Mouse (Mus musculus) intestine, embryonic 14.5 days (tissue): ENCODE measurements around the gene Ly75. TPM values are rescaled to one million over a fixed set of nuclear protein-coding genes. Genes with fewer than 3 reads are reported as not detected.
A peak's percentile ranks its signal among the peaks of the same experiment; 100 is the strongest.

ENCODE experiments used
- ATAC-seq: fragments of 200-750 bp; cut with Nextera tagmentation; replicated peaks from 2 replicates; pipeline ENCODE4 v1.8.0; 2017; ENCODE audit warnings: low read depth, moderate number of reproducible peaks, moderate TSS enrichment, moderate library complexity; ENCODE audit not compliant: low FRiP score, low TSS enrichment
- DNase-seq: peaks from one replicate; pipeline ENCODE4 v3.0.0-alpha.2; 2018; ENCODE audit warnings: low spot score
- H3K27ac ChIP-seq: fragments of 300-500 bp; sonication (generic); 2 replicates; pipeline ENCODE4 v1.5.1; 2014; ENCODE audit warnings: low read depth, mild to moderate bottlenecking, control low read depth
- H3K27me3 ChIP-seq: fragments of 300-500 bp; sonication (generic); replicated peaks from 2 replicates; pipeline ENCODE4 v1.6.1; 2014; ENCODE audit warnings: low read length, control low read depth; ENCODE audit not compliant: control insufficient read depth, insufficient read depth
- H3K36me3 ChIP-seq: fragments of 300-500 bp; sonication (generic); 2 replicates; pipeline ENCODE4 v1.6.1; 2014; ENCODE audit warnings: low read length, control low read depth; ENCODE audit not compliant: control insufficient read depth, insufficient read depth
- H3K4me1 ChIP-seq: fragments of 300-500 bp; sonication (generic); replicated peaks from 2 replicates; pipeline ENCODE4 v1.6.1; 2014; ENCODE audit warnings: low read length, control low read depth, mixed read lengths; ENCODE audit not compliant: control insufficient read depth, insufficient read depth
- H3K4me2 ChIP-seq: fragments of 300-500 bp; sonication (generic); 2 replicates; pipeline ENCODE4 v1.6.1; 2014; ENCODE audit warnings: low read length
- H3K4me3 ChIP-seq: fragments of 300-500 bp; sonication (generic); 2 replicates; pipeline ENCODE4 v1.5.1; 2014; ENCODE audit warnings: low read depth, low read length, control low read depth, mixed read lengths
- H3K9ac ChIP-seq: fragments of 300-500 bp; sonication (generic); 2 replicates; pipeline ENCODE4 v1.6.1; 2014; ENCODE audit warnings: mild to moderate bottlenecking, low read length
- H3K9me3 ChIP-seq: fragments of 300-500 bp; sonication (generic); 2 replicates; pipeline ENCODE4 v1.6.1; 2016; ENCODE audit warnings: low read length, control low read depth; ENCODE audit not compliant: control insufficient read depth
- WGBS: fragments of 180-500 bp; shearing (Covaris S2); extraction: QIAGEN DNeasy Blood & Tissue Kit; methylation state at CpG from one replicate; pipeline ENCODE4 v1.1.7; 2014; 5-methylcytosine and 5-hydroxymethylcytosine counted together
- polyA plus RNA-seq: library from polyadenylated mRNA; unstranded; fragments of >200 nt; fragmentation: Nextera tagmentation; extraction: Ambion mirVana; gene quantifications from 2 replicates; pipeline ENCODE4 v1.2.1, GENCODE M21; 2014

The Ly75 gene
- polyA plus RNA-seq, 1 experiment from 2014 or later, result 1.6 TPM

DNA sequence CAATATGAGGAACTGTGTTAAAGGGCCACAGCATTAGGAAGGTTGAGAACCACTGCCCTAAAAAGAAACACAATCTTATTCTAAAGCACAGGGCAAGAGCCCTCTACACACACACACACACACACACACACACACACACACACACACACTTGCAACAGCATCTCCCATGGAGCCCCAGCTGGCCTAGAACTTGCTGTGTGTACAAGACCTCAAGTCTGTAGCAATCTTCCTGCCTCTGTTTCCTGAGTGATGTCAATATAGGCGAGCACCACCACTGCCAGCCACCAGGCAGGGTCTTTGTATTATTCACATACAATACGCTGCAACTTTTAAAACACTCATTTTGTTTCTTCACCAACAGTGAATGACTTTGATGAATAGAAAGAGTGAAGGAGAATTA is 24.3 kb upstream of the Ly75 start:
- H3K4me2 ChIP-seq, result no peak overlapping the region
- H3K4me3 ChIP-seq, result no peak overlapping the region
- no peaks in the 10 kb centered on the region for H3K9me3 ChIP-seq
- ATAC-seq, result no peak
- H3K27me3 ChIP-seq, result no peaks in the 10 kb centered on the region
- DNase-seq, result peak; percentile 23
- H3K27ac ChIP-seq, result no peak overlapping the region
- no peak overlapping the region for H3K9ac ChIP-seq
- no peaks in the 10 kb centered on the region for H3K4me1 ChIP-seq
- H3K36me3 ChIP-seq, result no peaks in the 10 kb centered on the region
- 90% methylated on average over 2 of the region's 2 CpGs for WGBS

DNA sequence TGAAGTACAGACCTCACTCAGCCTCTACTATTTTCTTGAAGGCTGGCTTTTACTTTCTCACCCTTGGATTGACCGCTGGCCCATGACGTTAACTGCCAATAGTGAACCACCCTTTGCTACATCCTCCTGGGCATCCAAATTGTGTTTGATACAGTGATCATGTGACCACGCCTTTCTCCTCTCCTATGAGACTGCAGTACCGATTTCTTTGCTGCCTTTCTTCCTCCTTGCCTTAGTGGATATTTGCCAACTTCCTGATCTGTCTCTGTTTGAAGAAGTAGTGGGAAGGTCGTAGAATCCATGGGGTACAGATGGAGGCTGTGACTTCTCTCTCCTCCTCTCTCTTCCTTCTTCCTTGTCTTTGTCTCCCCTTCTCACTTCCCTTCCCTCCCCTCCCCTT is 22.3 kb upstream of the Ly75 start:
- Histone ChIP-seq H3K4me1 (no peaks in the 10 kb centered on the region), H3K27ac (no peak overlapping the region), H3K4me3 (no peak overlapping the region), H3K9me3 (no peaks in the 10 kb centered on the region), H3K9ac (no peak overlapping the region), H3K4me2 (no peak overlapping the region), H3K27me3 (no peaks in the 10 kb centered on the region), H3K36me3 (no peaks in the 10 kb centered on the region)
- no peak for ATAC-seq
- WGBS, result 93% methylated on average over 5 of the region's 5 CpGs
- DNase-seq, result no peak

DNA sequence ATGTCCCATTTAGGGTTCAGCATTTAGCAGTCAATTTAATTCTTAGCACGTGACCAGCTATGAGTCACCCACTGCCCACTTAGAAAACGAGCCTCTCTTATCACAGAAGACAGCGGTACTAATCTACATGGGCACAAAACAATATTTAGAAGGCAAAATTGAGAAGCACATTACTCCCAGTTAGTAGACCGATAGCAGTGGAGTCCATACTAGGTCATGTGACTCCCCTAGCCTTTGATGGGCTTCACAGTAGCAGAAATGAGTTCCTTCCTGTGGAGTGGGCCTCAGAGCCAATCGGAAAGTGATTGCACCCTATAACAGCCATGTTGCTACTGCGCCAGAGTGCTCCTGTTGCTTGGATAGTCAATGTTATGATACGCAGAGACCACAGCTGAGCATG is 21.7 kb upstream of the Ly75 start:
- Histone ChIP-seq H3K4me3 (no peak overlapping the region), H3K36me3 (no peaks in the 10 kb centered on the region), H3K4me2 (no peak overlapping the region), H3K27me3 (no peaks in the 10 kb centered on the region), H3K9ac (no peak overlapping the region), H3K9me3 (no peaks in the 10 kb centered on the region), H3K4me1 (no peaks in the 10 kb centered on the region), H3K27ac (no peak overlapping the region)
- DNase-seq, result no peak
- ATAC-seq, result no peak
- 93% methylated on average over 7 of the region's 7 CpGs for WGBS

DNA sequence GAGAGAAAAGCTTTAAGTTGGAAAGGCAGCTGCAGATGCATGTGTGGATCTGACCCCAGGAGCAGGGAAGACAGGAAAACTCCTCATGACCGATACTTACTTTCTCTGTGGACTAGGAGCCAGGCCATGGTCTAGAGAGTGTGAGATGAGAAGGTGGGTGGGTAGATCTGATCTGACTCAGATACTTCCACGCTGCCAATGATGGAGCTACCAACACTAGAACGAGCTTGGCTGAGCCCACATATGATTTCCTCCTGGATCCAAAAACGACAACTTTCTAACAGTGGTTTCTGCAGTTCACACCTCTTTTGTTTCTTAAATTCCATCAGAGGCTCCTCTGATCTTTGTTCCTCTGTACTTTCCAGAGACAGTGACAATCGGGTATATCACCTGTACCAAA is 18.6 kb upstream of the Ly75 start:
- ATAC-seq (no peak), DNase-seq (no peak)
- Histone ChIP-seq H3K27me3 (no peaks in the 10 kb centered on the region), H3K4me1 (no peaks in the 10 kb centered on the region), H3K36me3 (no peaks in the 10 kb centered on the region), H3K9ac (no peak overlapping the region), H3K4me2 (no peak overlapping the region), H3K9me3 (no peaks in the 10 kb centered on the region), H3K4me3 (no peak overlapping the region), H3K27ac (no peak overlapping the region)
- WGBS, result 76% methylated on average over 5 of the region's 5 CpGs

DNA sequence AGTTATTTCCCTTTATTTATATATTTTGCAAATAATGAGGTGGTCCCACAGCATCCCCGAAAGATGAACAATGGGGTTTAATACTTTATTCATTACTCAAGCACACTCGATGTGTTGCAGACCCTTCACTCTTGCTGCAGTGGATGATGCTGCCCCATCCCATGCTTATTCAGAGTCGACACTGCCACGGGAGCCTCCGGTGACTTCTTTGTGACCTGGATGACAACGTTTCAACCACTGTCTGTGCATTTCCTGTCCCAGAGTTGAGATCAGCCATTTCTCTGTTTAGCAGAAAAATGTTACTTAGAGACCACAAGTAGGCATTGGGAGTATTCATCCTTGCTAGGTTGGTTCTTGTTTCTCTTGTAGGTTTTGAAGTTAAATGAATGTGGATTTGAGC is 10.7 kb upstream of the Ly75 start:
- Histone ChIP-seq H3K4me1 (no peaks in the 10 kb centered on the region), H3K4me2 (no peak overlapping the region), H3K9me3 (no peaks in the 10 kb centered on the region), H3K36me3 (no peaks in the 10 kb centered on the region), H3K27ac (no peak overlapping the region), H3K4me3 (no peak overlapping the region), H3K27me3 (no peaks in the 10 kb centered on the region), H3K9ac (no peak overlapping the region)
- DNase-seq (no peak), ATAC-seq (no peak)
- WGBS, result 70% methylated on average over 6 of the region's 6 CpGs

DNA sequence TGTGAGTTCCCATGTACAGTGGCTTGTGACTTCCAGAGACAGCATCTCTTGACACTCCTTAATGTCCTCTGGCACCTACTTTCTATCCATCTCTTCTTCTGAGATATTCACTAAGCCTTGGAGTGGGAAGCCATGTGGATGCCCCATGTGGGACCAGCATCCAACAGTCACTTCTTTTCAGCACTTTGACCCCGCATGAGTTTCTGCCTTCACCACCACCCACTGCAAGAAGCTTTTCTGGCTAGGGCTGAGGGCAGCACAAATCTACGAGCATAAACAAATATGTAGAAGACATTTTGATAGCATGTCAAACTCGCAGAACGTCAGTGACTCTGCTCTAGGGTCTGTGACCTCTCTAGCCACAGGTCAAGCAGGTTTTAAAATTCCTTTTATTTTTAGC is 9.2 kb upstream of the Ly75 start:
- DNase-seq (no peak), ATAC-seq (no peak)
- no peaks in the 10 kb centered on the region for H3K27me3 ChIP-seq
- H3K27ac ChIP-seq, result no peak overlapping the region
- H3K4me1 ChIP-seq, result no peaks in the 10 kb centered on the region
- WGBS, result 52% methylated on average over 4 of the region's 4 CpGs
- H3K4me3 ChIP-seq, result no peak overlapping the region
- no peak overlapping the region for H3K9ac ChIP-seq
- H3K4me2 ChIP-seq, result no peak overlapping the region
- H3K9me3 ChIP-seq, result no peaks in the 10 kb centered on the region
- no peaks in the 10 kb centered on the region for H3K36me3 ChIP-seq

DNA sequence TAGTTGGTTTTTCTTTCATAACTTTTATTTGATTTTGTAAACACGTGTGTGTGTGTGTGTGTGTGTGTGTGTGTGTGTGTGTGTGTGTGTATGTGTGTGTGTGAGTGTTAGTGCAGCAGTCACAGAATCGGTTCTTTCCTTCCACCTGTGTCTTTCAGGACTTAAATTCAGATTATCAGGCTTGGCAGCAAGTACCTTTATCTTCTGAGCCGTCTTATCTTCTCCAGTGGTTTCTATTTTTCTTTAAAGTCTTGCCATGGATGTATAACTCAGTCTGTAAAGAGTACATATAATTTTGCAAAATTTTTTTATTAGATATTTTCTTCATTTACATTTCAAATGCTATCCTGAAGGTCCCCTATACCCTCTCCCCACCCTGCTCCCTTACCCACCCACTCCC is 4.3 kb upstream of the Ly75 start:
- ATAC-seq, result no peak
- WGBS, result 71% methylated on average over 3 of the region's 3 CpGs
- Histone ChIP-seq H3K4me3 (no peak overlapping the region), H3K4me1 (no peaks in the 10 kb centered on the region; the same call in 1 of the 2 replicates), H3K9me3 (no peaks in the 10 kb centered on the region), H3K4me2 (no peak overlapping the region), H3K27ac (no peak overlapping the region), H3K9ac (no peak overlapping the region), H3K27me3 (no peaks in the 10 kb centered on the region), H3K36me3 (no peaks in the 10 kb centered on the region)
- DNase-seq, result no peak

DNA sequence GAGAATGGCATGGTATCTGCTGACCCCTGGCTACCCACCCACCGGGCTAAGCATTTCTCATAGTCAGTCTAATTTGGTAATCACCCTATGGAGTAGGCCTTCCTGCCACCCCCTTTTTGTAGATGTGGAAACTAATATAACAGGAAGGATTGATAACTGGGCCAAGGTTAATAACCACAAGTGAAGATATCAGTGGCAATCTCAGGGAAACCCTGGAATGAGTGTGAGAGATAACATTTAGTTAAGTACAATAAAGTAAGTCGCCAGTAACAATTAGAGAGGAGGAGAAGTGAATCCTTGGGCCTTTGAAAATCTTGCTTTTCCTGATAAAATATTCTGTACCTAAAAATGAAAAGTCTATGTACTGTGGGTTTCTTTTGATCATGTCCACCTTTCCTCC is 3.7 kb upstream of the Ly75 start:
- H3K27me3 ChIP-seq, result no peaks in the 10 kb centered on the region
- no peak for DNase-seq
- ATAC-seq, result no peak
- 71% methylated on average over 2 of the region's 2 CpGs for WGBS
- H3K4me3 ChIP-seq, result no peak overlapping the region
- H3K4me2 ChIP-seq, result no peak overlapping the region
- H3K27ac ChIP-seq, result no peak overlapping the region
- no peak overlapping the region for H3K9ac ChIP-seq
- H3K36me3 ChIP-seq, result no peaks in the 10 kb centered on the region
- no peaks in the 10 kb centered on the region; the same call in 1 of the 2 replicates for H3K4me1 ChIP-seq
- no peaks in the 10 kb centered on the region for H3K9me3 ChIP-seq

DNA sequence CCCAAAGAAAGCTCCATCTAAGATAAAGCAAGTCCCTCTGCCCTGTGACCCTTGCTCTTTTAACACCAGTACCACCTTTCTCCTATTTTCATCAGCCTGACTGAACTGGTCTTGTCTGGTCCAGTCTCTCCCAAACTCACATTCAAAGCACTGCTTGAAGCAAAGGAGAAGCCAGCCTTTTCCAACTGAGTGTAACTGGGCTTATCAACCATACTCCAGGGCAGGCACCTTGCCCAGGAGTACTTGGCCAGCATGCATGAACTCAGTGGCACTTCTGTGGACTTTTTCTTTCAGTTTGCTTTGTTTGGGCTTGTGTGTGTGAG is 1.6 kb upstream of the Ly75 start:
- no peaks in the 10 kb centered on the region for H3K36me3 ChIP-seq
- no peaks in the 10 kb centered on the region; the same call in 1 of the 2 replicates for H3K4me1 ChIP-seq
- H3K27me3 ChIP-seq, result no peaks in the 10 kb centered on the region
- no peaks in the 10 kb centered on the region for H3K9me3 ChIP-seq
- ATAC-seq (no peak), DNase-seq (no peak)
- H3K4me3 ChIP-seq, result no peak overlapping the region
- H3K9ac ChIP-seq, result no peak overlapping the region
- H3K27ac ChIP-seq, result no peak overlapping the region
- no peak overlapping the region for H3K4me2 ChIP-seq
